Mouse (Mus musculus): ENCODE results near the gene Vcl. TPM values are rescaled to one million over a fixed set of nuclear protein-coding genes. Genes with fewer than 3 reads are reported as not detected.

Gene Vcl
- polyA plus RNA-seq, 1 experiment, result 104 TPM

DNA sequence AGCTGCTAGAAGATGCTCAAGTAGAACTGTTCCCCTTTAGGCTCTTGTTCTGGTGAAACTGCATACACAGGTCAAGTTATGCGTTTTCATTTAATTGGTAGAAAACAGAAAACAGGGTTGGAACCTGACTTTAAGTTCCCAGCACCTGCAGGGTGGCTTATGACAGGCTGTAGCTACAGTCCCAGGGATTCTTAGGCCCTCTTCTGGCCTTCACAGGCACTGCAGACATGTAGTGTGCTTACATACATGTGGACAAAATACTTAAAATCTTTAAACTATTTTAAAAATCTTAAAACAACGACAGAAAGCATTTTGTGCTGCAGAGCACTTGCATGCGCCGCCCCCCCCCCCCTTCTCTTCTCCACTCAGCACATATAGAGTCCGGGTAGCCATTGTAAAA is 140.4 kb downstream of the Vcl start:
- Histone ChIP-seq H3K79me2 (ENCODE audit: control insufficient read depth, insufficient read depth) (no peaks in the 10 kb centered on the region), H3K4me2 (ENCODE audit: low read depth) (no peak overlapping the region), H3ac (ENCODE audit: control insufficient read depth, insufficient read length) (no peak overlapping the region), H3K36me3 (ENCODE audit: control insufficient read depth, insufficient read depth) (no peaks in the 10 kb centered on the region), H3K4me3 (no peak overlapping the region), H3K27me3 (ENCODE audit: control insufficient read depth, insufficient read depth, insufficient read length) (no peaks in the 10 kb centered on the region)
- TF ChIP-seq POLR2AphosphoS2 (IDR thresholded peaks at IDR 0.05; ENCODE audit: insufficient read length, low read depth), result no peak
- no peak for TF ChIP-seq CEBPB (IDR thresholded peaks at IDR 0.05; ENCODE audit: insufficient read depth, poor library complexity, severe bottlenecking)
- TF ChIP-seq MYOG (IDR thresholded peaks at IDR 0.05; ENCODE audit: control insufficient read depth in 1 of 3, insufficient read depth in 1 of 3, insufficient read length in 2 of 3, low read depth in 2 of 3), result no peak
- TF ChIP-seq REST (IDR thresholded peaks at IDR 0.05; ENCODE audit: insufficient read depth, insufficient read length), result no peak
- TF ChIP-seq USF1 (IDR thresholded peaks at IDR 0.05; ENCODE audit: low read depth), result no peak
- no peak for TF ChIP-seq MAX (IDR thresholded peaks at IDR 0.05; ENCODE audit: low read depth)
- TF ChIP-seq E2F4 (IDR thresholded peaks at IDR 0.05; ENCODE audit: insufficient read depth), result no peak
- no peak for TF ChIP-seq POLR2A (IDR thresholded peaks at IDR 0.05; ENCODE audit: insufficient read length, low read depth)
- TF ChIP-seq MYOD1 (IDR thresholded peaks at IDR 0.05; ENCODE audit: control insufficient read depth in 1 of 3, insufficient read length in 2 of 3, low read depth in 2 of 3), result no peak
- no peak for TF ChIP-seq TCF12 (IDR thresholded peaks at IDR 0.05; ENCODE audit: insufficient read depth, poor library complexity, severe bottlenecking)
- TF ChIP-seq TCF3 (IDR thresholded peaks at IDR 0.05; ENCODE audit: insufficient read length, low read depth), result no peak
- no peak for TF ChIP-seq SRF (IDR thresholded peaks at IDR 0.05; ENCODE audit: control insufficient read depth, insufficient read length, low read depth)

DNA sequence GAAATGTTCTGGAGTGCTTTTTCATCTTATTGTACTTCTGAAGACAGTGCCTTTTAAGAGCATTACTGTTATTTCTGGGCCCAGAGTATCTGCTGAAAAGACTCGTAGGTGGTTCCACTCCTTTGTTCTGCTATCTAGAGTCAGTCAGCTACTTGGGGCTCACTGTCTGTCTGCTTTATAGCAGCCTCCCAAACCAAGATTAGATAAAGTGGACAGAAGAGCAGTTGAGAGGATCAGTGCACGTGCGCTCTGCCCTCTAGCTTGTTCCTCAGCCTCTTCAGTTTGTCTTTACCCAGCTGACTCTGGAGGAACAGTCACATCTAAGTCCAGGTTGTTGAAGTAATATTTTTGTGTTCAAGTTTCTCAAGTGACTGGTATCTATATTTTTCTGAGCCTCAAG is 144.8 kb downstream of the Vcl start:
- Histone ChIP-seq H3K27me3 (ENCODE audit: control insufficient read depth, insufficient read depth, insufficient read length) (no peaks in the 10 kb centered on the region), H3K36me3 (ENCODE audit: control insufficient read depth, insufficient read depth) (no peaks in the 10 kb centered on the region), H3K4me2 (ENCODE audit: low read depth) (no peak overlapping the region), H3K4me3 (no peak overlapping the region), H3ac (ENCODE audit: control insufficient read depth, insufficient read length) (no peak overlapping the region), H3K79me2 (ENCODE audit: control insufficient read depth, insufficient read depth) (no peaks in the 10 kb centered on the region)
- TF ChIP-seq TCF12 (IDR thresholded peaks at IDR 0.05; ENCODE audit: insufficient read depth, poor library complexity, severe bottlenecking) (no peak), CEBPB (IDR thresholded peaks at IDR 0.05; ENCODE audit: insufficient read depth, poor library complexity, severe bottlenecking) (no peak), E2F4 (IDR thresholded peaks at IDR 0.05; ENCODE audit: insufficient read depth) (no peak), POLR2A (IDR thresholded peaks at IDR 0.05; ENCODE audit: insufficient read length, low read depth) (no peak), SRF (IDR thresholded peaks at IDR 0.05; ENCODE audit: control insufficient read depth, insufficient read length, low read depth) (no peak), TCF3 (IDR thresholded peaks at IDR 0.05; ENCODE audit: insufficient read length, low read depth) (no peak), MYOG (IDR thresholded peaks at IDR 0.05; ENCODE audit: control insufficient read depth in 1 of 3, insufficient read depth in 1 of 3, insufficient read length in 2 of 3, low read depth in 2 of 3) (no peak), REST (IDR thresholded peaks at IDR 0.05; ENCODE audit: insufficient read depth, insufficient read length) (no peak), USF1 (IDR thresholded peaks at IDR 0.05; ENCODE audit: low read depth) (no peak), MAX (IDR thresholded peaks at IDR 0.05; ENCODE audit: low read depth) (no peak), POLR2AphosphoS2 (IDR thresholded peaks at IDR 0.05; ENCODE audit: insufficient read length, low read depth) (no peak), MYOD1 (IDR thresholded peaks at IDR 0.05; ENCODE audit: control insufficient read depth in 1 of 3, insufficient read length in 2 of 3, low read depth in 2 of 3) (no peak)

DNA sequence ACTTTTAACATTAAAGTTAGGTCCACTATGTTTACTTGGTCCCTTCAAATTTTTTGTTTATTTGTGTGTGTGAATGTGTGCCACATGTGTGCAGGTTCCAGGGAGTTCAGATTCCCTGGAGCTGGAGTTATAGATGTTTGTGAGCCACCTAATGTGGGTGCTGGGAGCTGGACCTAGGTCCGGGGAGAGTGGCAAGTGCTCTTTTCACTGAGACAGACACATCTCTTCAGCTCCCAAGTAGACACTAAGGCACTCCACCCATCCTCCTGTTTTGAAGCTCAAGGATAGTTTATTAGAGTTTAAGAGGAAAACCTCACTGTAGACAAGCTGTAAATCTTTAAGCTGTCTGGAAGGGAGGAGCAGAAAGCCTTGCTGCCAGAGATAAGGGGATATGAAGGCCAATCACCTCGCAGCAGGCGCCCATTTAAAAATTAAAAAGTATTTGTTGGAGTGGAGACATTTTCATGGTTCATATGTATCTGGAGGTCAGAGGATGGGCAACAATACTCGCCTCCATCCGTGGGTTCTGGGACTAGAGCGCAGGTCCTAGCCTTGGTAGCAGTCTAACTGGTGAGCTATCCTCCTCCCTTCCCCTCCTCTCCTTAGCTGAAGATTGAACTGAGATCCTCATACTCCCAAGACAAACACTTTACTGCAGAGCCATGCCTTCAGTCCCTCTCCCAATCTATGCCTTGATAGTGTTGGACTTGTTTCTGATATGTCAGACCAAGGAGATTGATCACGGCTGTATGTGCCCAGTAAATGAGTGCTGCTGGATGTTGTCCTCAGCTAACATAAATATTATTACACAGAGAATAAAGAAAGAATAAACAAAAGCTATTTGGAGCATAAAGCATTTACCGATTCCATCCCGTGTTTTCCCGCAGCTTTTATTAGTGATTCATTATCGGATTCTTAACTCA is 145.5 kb downstream of the Vcl start:
- H3K4me2 ChIP-seq (ENCODE audit: low read depth), result peak overlapping the region; percentile 93

DNA sequence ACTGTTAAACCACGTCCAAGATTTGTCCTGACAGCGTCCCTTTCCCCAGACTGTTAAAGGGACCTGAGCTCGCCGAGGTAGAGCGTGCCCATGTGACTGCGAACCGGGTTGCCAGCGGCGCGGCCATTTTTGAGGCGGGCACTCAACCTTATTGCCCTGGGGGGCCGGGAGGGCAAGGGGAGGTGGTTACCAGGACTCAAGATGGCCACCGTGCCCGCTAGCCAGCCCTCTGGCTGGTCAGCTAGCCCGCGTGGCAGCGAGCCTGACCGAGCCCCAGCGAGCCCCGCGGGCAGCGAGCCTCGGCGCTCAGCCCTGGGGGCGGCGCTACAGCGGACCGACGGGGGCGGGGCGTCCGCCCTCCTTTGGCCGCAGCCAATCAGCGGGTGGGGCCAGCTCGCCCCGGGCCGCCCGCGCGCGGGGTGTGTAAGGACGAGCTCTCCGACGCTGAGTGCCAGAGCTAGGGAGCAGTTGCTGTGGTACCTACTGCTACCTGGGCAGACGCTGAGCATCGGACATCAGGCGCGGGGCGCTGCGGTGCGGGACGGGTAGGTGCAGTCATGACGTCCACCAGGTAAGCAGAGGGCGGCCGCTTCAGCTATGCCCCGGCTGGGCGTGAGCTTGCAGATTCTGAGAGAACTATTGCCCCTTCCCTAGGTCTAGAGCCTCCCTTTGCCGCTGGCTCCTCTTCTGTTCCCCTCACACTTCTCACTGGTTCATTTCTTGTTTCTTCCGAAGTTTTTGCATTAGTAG is 146.7 kb downstream of the Vcl start:
- Histone ChIP-seq H3K79me2 (ENCODE audit: control insufficient read depth, insufficient read depth) (no peaks in the 10 kb centered on the region), H3K36me3 (ENCODE audit: control insufficient read depth, insufficient read depth) (no peaks in the 10 kb centered on the region)

More for the DNA sequence above, 145.5 kb downstream of the Vcl start:
- TF ChIP-seq TCF3 (IDR thresholded peaks at IDR 0.05; ENCODE audit: insufficient read length, low read depth) (no peak), SRF (IDR thresholded peaks at IDR 0.05; ENCODE audit: control insufficient read depth, insufficient read length, low read depth) (no peak), POLR2A (IDR thresholded peaks at IDR 0.05; ENCODE audit: insufficient read length, low read depth) (no peak), MYOG (IDR thresholded peaks at IDR 0.05; ENCODE audit: control insufficient read depth in 1 of 3, insufficient read depth in 1 of 3, insufficient read length in 2 of 3, low read depth in 2 of 3) (no peak), USF1 (IDR thresholded peaks at IDR 0.05; ENCODE audit: low read depth) (no peak), MAX (IDR thresholded peaks at IDR 0.05; ENCODE audit: low read depth) (no peak), CEBPB (IDR thresholded peaks at IDR 0.05; ENCODE audit: insufficient read depth, poor library complexity, severe bottlenecking) (no peak)
- Histone ChIP-seq H3K27me3 (ENCODE audit: control insufficient read depth, insufficient read depth, insufficient read length) (no peaks in the 10 kb centered on the region), H3ac (ENCODE audit: control insufficient read depth, insufficient read length) (no peak overlapping the region), H3K4me3 (peak overlapping the region; percentile 47), H3K79me2 (ENCODE audit: control insufficient read depth, insufficient read depth) (no peaks in the 10 kb centered on the region), H3K36me3 (ENCODE audit: control insufficient read depth, insufficient read depth) (no peaks in the 10 kb centered on the region)

More for the DNA sequence above, 146.7 kb downstream of the Vcl start:
- peak overlapping the region; percentile 93 for H3K4me2 ChIP-seq (ENCODE audit: low read depth)
- H3ac ChIP-seq (ENCODE audit: control insufficient read depth, insufficient read length), result peak overlapping the region; percentile 10
- H3K27me3 ChIP-seq (ENCODE audit: control insufficient read depth, insufficient read depth, insufficient read length), result no peaks in the 10 kb centered on the region
- TF ChIP-seq USF1 (IDR thresholded peaks at IDR 0.05; ENCODE audit: low read depth) (peak; percentile 79), REST (IDR thresholded peaks at IDR 0.05; ENCODE audit: insufficient read depth, insufficient read length) (no peak), CEBPB (IDR thresholded peaks at IDR 0.05; ENCODE audit: insufficient read depth, poor library complexity, severe bottlenecking) (no peak), MAX (IDR thresholded peaks at IDR 0.05; ENCODE audit: low read depth) (no peak), TCF12 (IDR thresholded peaks at IDR 0.05; ENCODE audit: insufficient read depth, poor library complexity, severe bottlenecking) (no peak), MYOD1 (IDR thresholded peaks at IDR 0.05; ENCODE audit: control insufficient read depth in 1 of 3, insufficient read length in 2 of 3, low read depth in 2 of 3) (peak in 1 of 3 experiments; percentile 0), MYOG (IDR thresholded peaks at IDR 0.05; ENCODE audit: control insufficient read depth in 1 of 3, insufficient read depth in 1 of 3, insufficient read length in 2 of 3, low read depth in 2 of 3) (no peak), E2F4 (IDR thresholded peaks at IDR 0.05; ENCODE audit: insufficient read depth) (peak; percentile 17), TCF3 (IDR thresholded peaks at IDR 0.05; ENCODE audit: insufficient read length, low read depth) (no peak), POLR2A (IDR thresholded peaks at IDR 0.05; ENCODE audit: insufficient read length, low read depth) (peak; percentile 86), POLR2AphosphoS2 (IDR thresholded peaks at IDR 0.05; ENCODE audit: insufficient read length, low read depth) (peak; percentile 88), SRF (IDR thresholded peaks at IDR 0.05; ENCODE audit: control insufficient read depth, insufficient read length, low read depth) (peak; percentile 63)
- H3K4me3 ChIP-seq, result peak overlapping the region; percentile 47
